Mouse (Mus musculus) mature B cell (primary cell): ENCODE measurements around the gene Tagln.

Source experiments
- in situ Hi-C: fragments of 300-500 bp; cut with MboI; formaldehyde crosslinking; loops from 2 replicates; pipeline ENCODE4 v1.14.3; 2019

Gene Tagln

GRCm38 (mm10) chr9:45935628-45936210 lies at the start of gene Tagln:
TSS of gene Tagln (minus strand) at chr9:45936058.
- in situ Hi-C loops = no loop called here

GRCm38 (mm10) chr9:45985229-45985567 lies 49.3 kb upstream of the Tagln start:
- in situ Hi-C loops = no loop called here

- in situ Hi-C loops = no loop called here
These were observed 48.8 kb upstream of the Tagln start for GRCm38 (mm10) chr9:45984409-45985228.

GRCm38 (mm10) chr9:45983676-45984408 lies 48.0 kb upstream of the Tagln start:
- in situ Hi-C loops = no loop called here

- in situ Hi-C loops = no loop called here
These were observed 45.5 kb upstream of the Tagln start for GRCm38 (mm10) chr9:45981331-45981730.

- in situ Hi-C loops = no loop called here
These were observed 44.8 kb upstream of the Tagln start for GRCm38 (mm10) chr9:45980611-45981010.

- in situ Hi-C loops = no loop called here
These were observed 43.9 kb upstream of the Tagln start for GRCm38 (mm10) chr9:45979778-45980177.

- in situ Hi-C loops = no loop called here
These were observed 41.0 kb upstream of the Tagln start for GRCm38 (mm10) chr9:45976884-45977283.

- in situ Hi-C loops = no loop called here
These were observed 27.7 kb upstream of the Tagln start for GRCm38 (mm10) chr9:45963577-45963976.

GRCm38 (mm10) chr9:45961855-45962254 lies 26.0 kb upstream of the Tagln start:
- in situ Hi-C loops = no loop called here

GRCm38 (mm10) chr9:45959661-45960060 lies 23.8 kb upstream of the Tagln start:
- in situ Hi-C loops = no loop called here

GRCm38 (mm10) chr9:45958851-45959250 lies 23.0 kb upstream of the Tagln start:
- in situ Hi-C loops = no loop called here

GRCm38 (mm10) chr9:45958023-45958670 lies 22.3 kb upstream of the Tagln start:
- in situ Hi-C loops = no loop called here

- in situ Hi-C loops = no loop called here
These were observed 19.5 kb upstream of the Tagln start, which contains the start of gene Sidt2 for GRCm38 (mm10) chr9:45955107-45955963. TSS of gene Sidt2 (minus strand) at chr9:45955258.

- in situ Hi-C loops = no loop called here
These were observed 18.6 kb upstream of the Tagln start for GRCm38 (mm10) chr9:45954294-45955106.

GRCm38 (mm10) chr9:45953511-45954293 lies 17.8 kb upstream of the Tagln start:
- in situ Hi-C loops = no loop called here

GRCm38 (mm10) chr9:45952890-45953289 lies 17.0 kb upstream of the Tagln start:
- in situ Hi-C loops = no loop called here

- in situ Hi-C loops = no loop called here
These were observed 16.2 kb upstream of the Tagln start for GRCm38 (mm10) chr9:45952057-45952456.

- in situ Hi-C loops = no loop called here
These were observed 11.0 kb upstream of the Tagln start for GRCm38 (mm10) chr9:45946872-45947183.
